Mouse (Mus musculus) erythroblast, embryonic 14.5 days (primary cell): ENCODE data around the gene Rgs8.

Experiments used
- GATA1 ChIP-seq: IDR thresholded peaks from 2 replicates; pipeline ENCODE4 v1.6.1; 2012; ENCODE audit warnings: low read length, inconsistent platforms, mixed read lengths
- TAL1 ChIP-seq: IDR thresholded peaks from 3 replicates; pipeline ENCODE4 v1.6.1; 2012; ENCODE audit warnings: low read length, inconsistent platforms, mixed read lengths

GRCm38 (mm10) chr1:153677635-153678034 is 24.8 kb downstream of the Rgs8 start:
- TF ChIP-seq GATA1 (no peak), TAL1 (no peak)
